Mouse (Mus musculus) E14TG2a.4 (cell line): ENCODE results near the gene Gar1.
A peak's percentile ranks its signal among the peaks of the same experiment; 100 is the strongest.

Source experiments
- H3K27me3 ChIP-seq: 2 replicates; pipeline ENCODE4 v1.6.1; 2014; ENCODE audit warnings: low read length, control low read depth; ENCODE audit not compliant: insufficient read depth
- H3K36me3 ChIP-seq: 2 replicates; pipeline ENCODE4 v1.6.1; 2014; ENCODE audit warnings: low read length, control low read depth; ENCODE audit not compliant: insufficient read depth
- H3K4me1 ChIP-seq: replicated peaks from 2 replicates; pipeline ENCODE4 v1.6.1; 2014; ENCODE audit warnings: low read depth, low read length, control low read depth
- H3K4me3 ChIP-seq: replicated peaks from 2 replicates; pipeline ENCODE4 v1.5.1; 2014; ENCODE audit warnings: mild to moderate bottlenecking, low read length
- H3K9me3 ChIP-seq: 2 replicates; pipeline ENCODE4 v1.6.1; 2014; ENCODE audit warnings: low read length, control low read depth
- CTCF ChIP-seq: conservative IDR thresholded peaks from 2 replicates; pipeline ENCODE4 v1.5.1; 2014; ENCODE audit warnings: low read length
- NANOG ChIP-seq: IDR thresholded peaks from 2 replicates; pipeline ENCODE4 v1.6.1; 2014; ENCODE audit warnings: borderline replicate concordance, low read length, mixed read lengths
- POU5F1 ChIP-seq: IDR thresholded peaks from 2 replicates; pipeline ENCODE4 v1.6.1; 2014; ENCODE audit warnings: low read length, borderline replicate concordance

The Gar1 gene

GRCm38 (mm10) chr3:129831035-129831568 is at the start of gene Gar1:
Gene Gar1 (minus strand): TSS chr3:129831396.
- peaks cover 47% of the 10 kb centered on the region for H3K4me1 ChIP-seq
- peaks cover 38% of the 10 kb centered on the region for H3K36me3 ChIP-seq
- H3K4me3 ChIP-seq = peak within 1 kb of the TSS; percentile 98
- H3K9me3 ChIP-seq = no peaks in the 10 kb centered on the region
- no peaks in the 10 kb centered on the region for H3K27me3 ChIP-seq
- TF ChIP-seq NANOG (no peak), POU5F1 (no peak), CTCF (no peak)

DNA sequence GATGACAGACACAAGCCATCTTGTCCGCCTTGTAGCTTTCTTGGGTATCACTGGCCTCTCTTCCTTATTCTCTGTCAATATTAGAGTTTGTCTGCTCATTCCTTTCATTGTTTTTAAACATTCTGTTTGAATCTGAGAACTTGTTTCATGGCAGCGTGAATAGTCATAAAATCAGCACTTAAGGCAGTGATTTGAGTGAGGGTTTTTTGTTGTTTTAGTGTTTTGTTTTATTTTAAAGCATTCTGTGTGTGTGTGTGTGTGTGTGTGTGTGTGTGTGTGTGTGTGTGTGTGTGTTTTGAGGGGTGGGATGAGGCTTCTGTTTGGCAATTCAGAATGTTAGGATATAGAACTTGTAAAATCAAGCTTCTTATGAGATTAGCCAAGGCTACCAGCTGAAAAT is 48.7 kb upstream of the Gar1 start:
- Histone ChIP-seq H3K4me1 (peaks cover 32% of the 10 kb centered on the region), H3K27me3 (peaks cover 19% of the 10 kb centered on the region), H3K4me3 (peak overlapping the region; percentile 51), H3K36me3 (no peaks in the 10 kb centered on the region), H3K9me3 (peaks cover 6% of the 10 kb centered on the region)
- no peak for TF ChIP-seq POU5F1
- TF ChIP-seq NANOG = no peak
- no peak for TF ChIP-seq CTCF

DNA sequence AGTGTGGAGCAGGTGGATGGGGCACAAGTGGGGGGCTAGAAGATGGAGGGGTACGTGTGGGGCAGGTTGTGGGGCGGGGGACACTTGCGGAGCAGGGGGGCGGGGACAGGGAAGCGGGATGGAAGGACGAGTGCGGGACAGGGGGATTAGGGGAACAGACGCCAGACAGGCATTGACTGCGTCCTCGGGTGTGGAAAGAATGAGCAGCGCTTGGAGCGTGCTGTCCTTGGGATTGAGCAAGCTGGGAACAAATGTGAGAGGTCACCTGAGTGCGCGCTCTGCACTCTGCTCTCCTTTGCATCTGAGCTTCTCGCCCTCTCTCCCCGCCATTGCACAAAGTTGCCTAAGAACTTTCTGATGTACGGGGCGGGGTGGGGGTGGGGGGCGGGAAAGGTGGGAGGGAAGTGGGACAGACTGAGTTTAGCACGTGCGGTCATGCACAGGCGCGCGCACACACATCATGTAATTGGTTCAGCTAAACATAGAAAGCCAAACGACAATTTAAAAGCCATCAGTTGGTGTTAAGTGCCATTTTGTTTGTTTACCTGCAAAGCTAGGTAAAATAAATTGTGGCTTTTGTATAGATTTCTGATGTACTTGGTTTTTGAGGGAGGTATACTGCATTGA is 48.0 kb upstream of the Gar1 start:
- Histone ChIP-seq H3K9me3 (peaks cover 6% of the 10 kb centered on the region), H3K27me3 (peaks cover 22% of the 10 kb centered on the region), H3K4me3 (peak overlapping the region; percentile 83), H3K36me3 (no peaks in the 10 kb centered on the region), H3K4me1 (peaks cover 29% of the 10 kb centered on the region)
- no peak for TF ChIP-seq POU5F1
- TF ChIP-seq NANOG = no peak
- TF ChIP-seq CTCF = no peak

GRCm38 (mm10) chr3:129878405-129879021 is 47.3 kb upstream of the Gar1 start, which contains the start of gene Pla2g12a:
Gene Pla2g12a (plus strand): TSS chr3:129878606.
- H3K4me3 ChIP-seq = peak within 1 kb of the TSS; percentile 83
- TF ChIP-seq NANOG = no peak
- no peak for TF ChIP-seq CTCF
- TF ChIP-seq POU5F1 = no peak
- H3K4me1 ChIP-seq = peaks cover 29% of the 10 kb centered on the region
- peaks cover 22% of the 10 kb centered on the region for H3K27me3 ChIP-seq
- H3K9me3 ChIP-seq = peaks cover 6% of the 10 kb centered on the region
- no peaks in the 10 kb centered on the region for H3K36me3 ChIP-seq

GRCm38 (mm10) chr3:129877327-129877726 is 46.1 kb upstream of the Gar1 start:
- H3K9me3 ChIP-seq = peaks cover 6% of the 10 kb centered on the region
- H3K27me3 ChIP-seq = peaks cover 22% of the 10 kb centered on the region
- peaks cover 29% of the 10 kb centered on the region for H3K4me1 ChIP-seq
- H3K36me3 ChIP-seq = no peaks in the 10 kb centered on the region
- TF ChIP-seq CTCF (no peak), NANOG (no peak), POU5F1 (no peak)
- no peak overlapping the region for H3K4me3 ChIP-seq

DNA sequence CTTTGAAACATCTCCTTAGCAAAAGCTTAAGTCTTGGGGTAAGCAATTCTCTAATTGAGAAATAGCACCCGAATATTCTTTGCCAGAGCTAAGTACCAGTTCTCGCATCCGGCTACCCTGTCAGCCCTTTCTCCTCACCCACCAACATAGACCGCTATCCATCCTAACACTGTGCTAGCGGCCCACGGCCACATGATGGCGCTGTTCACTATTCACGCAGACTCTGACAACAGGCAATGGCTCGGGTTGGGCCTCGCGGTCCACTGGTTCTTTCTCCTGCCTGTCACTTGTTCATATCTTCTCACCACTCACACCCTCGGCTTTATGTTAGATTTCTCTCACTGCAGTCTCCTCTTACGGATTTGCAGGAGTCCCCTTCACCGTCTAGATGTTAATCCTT is 32.5 kb upstream of the Gar1 start:
- H3K36me3 ChIP-seq = no peaks in the 10 kb centered on the region
- no peaks in the 10 kb centered on the region for H3K9me3 ChIP-seq
- H3K4me3 ChIP-seq = no peak overlapping the region
- peaks cover 9% of the 10 kb centered on the region; the same call in 1 of the 2 replicates for H3K4me1 ChIP-seq
- TF ChIP-seq CTCF = peak; percentile 80
- TF ChIP-seq NANOG = no peak
- no peak for TF ChIP-seq POU5F1
- H3K27me3 ChIP-seq = no peaks in the 10 kb centered on the region

GRCm38 (mm10) chr3:129862592-129862991 is 31.4 kb upstream of the Gar1 start:
- peaks cover 9% of the 10 kb centered on the region; the same call in 1 of the 2 replicates for H3K4me1 ChIP-seq
- no peaks in the 10 kb centered on the region for H3K36me3 ChIP-seq
- no peak for TF ChIP-seq NANOG
- TF ChIP-seq POU5F1 = no peak
- no peak for TF ChIP-seq CTCF
- no peak overlapping the region for H3K4me3 ChIP-seq
- no peaks in the 10 kb centered on the region for H3K27me3 ChIP-seq
- H3K9me3 ChIP-seq = peaks cover 10% of the 10 kb centered on the region; the same call in 1 of the 2 replicates

GRCm38 (mm10) chr3:129846846-129847245 is 15.7 kb upstream of the Gar1 start:
- peaks cover 5% of the 10 kb centered on the region; the same call in 1 of the 2 replicates for H3K4me1 ChIP-seq
- H3K27me3 ChIP-seq = 0 out of 2 replicates have a peak, but pooled peaks cover 7% of the 10 kb centered on the region
- TF ChIP-seq POU5F1 (no peak), CTCF (no peak), NANOG (no peak)
- no peaks in the 10 kb centered on the region for H3K36me3 ChIP-seq
- no peak overlapping the region for H3K4me3 ChIP-seq
- no peaks in the 10 kb centered on the region for H3K9me3 ChIP-seq
